12 mouse cellular contexts compared by ENCODE assay signal in the genomic region with DNA sequence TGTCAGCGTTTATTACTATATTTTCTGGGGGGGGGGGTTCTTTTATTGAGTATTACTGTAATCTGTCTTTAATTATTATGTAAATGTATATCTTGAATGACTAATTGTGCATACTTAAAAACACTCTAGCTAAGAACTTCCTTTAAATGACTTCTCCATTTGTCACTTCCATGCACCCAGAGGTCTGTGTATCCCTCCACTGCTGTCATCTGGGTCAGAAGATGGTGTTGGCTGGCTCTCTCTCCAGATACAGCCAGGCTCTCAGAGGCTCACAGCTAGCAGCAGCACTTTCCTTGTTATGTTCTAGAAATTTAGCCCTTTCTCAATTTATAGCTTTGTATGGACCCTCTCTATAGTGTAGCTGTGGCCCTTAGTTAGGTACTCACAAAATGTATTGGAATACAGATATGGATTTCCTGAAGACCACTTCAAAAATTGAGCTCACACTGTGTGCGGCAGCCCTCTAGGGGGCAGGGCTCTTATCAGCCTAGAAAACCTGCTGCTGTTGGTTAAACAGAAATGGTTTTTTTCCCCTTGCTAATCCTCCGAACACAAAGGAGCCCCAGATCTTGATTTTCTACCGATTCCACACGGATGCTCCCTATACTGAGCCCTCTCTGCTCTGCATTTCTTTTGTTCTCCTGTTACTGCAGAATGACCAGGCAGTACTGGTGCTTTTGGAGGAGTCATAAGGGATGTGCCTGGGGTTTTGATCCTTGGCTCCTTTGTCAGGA. TPM values are rescaled to one million over a fixed set of nuclear protein-coding genes. Genes with fewer than 3 reads are reported as not detected.
DNase-seq lines count a peak whose midpoint lies in the region; ATAC-seq and TF ChIP-seq lines count a peak whose summit lies in the region.
"Had no signal": no experiment of that assay in that cellular context is flagged by ENCODE, and none has a peak within 500 bp of the region (broad histone marks: within the 10 kb centered on the region; RNA-seq: fewer than 3 reads in every experiment).

No protein-coding gene starts in this region.

- no peak for TF ChIP-seq EP300 in lung, postnatal 0 days (IDR thresholded peaks at IDR 0.05)

- no peaks in the 10 kb centered on the region for H3K9me3 ChIP-seq in forebrain, embryonic 14.5 days (replicated peaks; ENCODE audit: control insufficient read depth, low read length)
- no peaks in the 10 kb centered on the region for H3K9me3 ChIP-seq in forebrain, embryonic 12.5 days
- no peaks in the 10 kb centered on the region for H3K9me3 ChIP-seq in lung, postnatal 0 days (ENCODE audit: low read length)

- no peak overlapping the region for H3K4me2 ChIP-seq in forebrain, embryonic 14.5 days (ENCODE audit: low read length)
- no peak overlapping the region for H3K4me2 ChIP-seq in forebrain, embryonic 12.5 days
- H3K4me2 ChIP-seq in lung, postnatal 0 days (replicated peaks; ENCODE audit: low read depth, low read length), result no peak overlapping the region

- H3K4me3 ChIP-seq in forebrain, embryonic 14.5 days (ENCODE audit: low read depth, low read length), result no peak overlapping the region
- no peak overlapping the region for H3K4me3 ChIP-seq in forebrain, embryonic 12.5 days (replicated peaks)
- H3K4me3 ChIP-seq in lung, postnatal 0 days (ENCODE audit: low read depth, low read length), result no peak overlapping the region

- 26% methylated on average over 5 of the region's 5 CpGs for WGBS in forebrain, embryonic 14.5 days
- WGBS in forebrain, embryonic 12.5 days, result 25% methylated on average over 5 of the region's 5 CpGs
- WGBS in lung, postnatal 0 days, result 35% methylated on average over 5 of the region's 5 CpGs

- no peaks in the 10 kb centered on the region; the same call in 1 of the 2 replicates for H3K27me3 ChIP-seq in forebrain, embryonic 14.5 days (replicated peaks; ENCODE audit: control insufficient read depth, insufficient read depth, low read length)
- peaks cover 23% of the 10 kb centered on the region for H3K27me3 ChIP-seq in forebrain, embryonic 12.5 days
- no peaks in the 10 kb centered on the region for H3K27me3 ChIP-seq in lung, postnatal 0 days (replicated peaks; ENCODE audit: insufficient read depth, low read length)

- no peak overlapping the region for H3K9ac ChIP-seq in forebrain, embryonic 14.5 days (ENCODE audit: low read length)
- H3K9ac ChIP-seq in forebrain, embryonic 12.5 days, result no peak overlapping the region
- H3K9ac ChIP-seq in lung, postnatal 0 days (replicated peaks; ENCODE audit: low read depth), result no peak overlapping the region

- peaks cover 6% of the 10 kb centered on the region; the same call in 1 of the 2 replicates for H3K4me1 ChIP-seq in forebrain, embryonic 14.5 days (ENCODE audit: control insufficient read depth, insufficient read depth, low read length)
- H3K4me1 ChIP-seq in forebrain, embryonic 12.5 days, result peaks cover 14% of the 10 kb centered on the region
- H3K4me1 ChIP-seq in lung, postnatal 0 days (ENCODE audit: insufficient read depth, low read depth, low read length), result no peaks in the 10 kb centered on the region

- no peak for ATAC-seq in forebrain, embryonic 14.5 days
- ATAC-seq in forebrain, embryonic 12.5 days (ENCODE audit: low FRiP score), result no peak
- no peak for ATAC-seq in lung, postnatal 0 days
- ATAC-seq in megakaryocyte-erythroid progenitor cell, adult 5-6 weeks (replicated peaks; ENCODE audit: low FRiP score, low TSS enrichment, poor library complexity, severe bottlenecking), result peak; percentile 79

- H3K27ac ChIP-seq in forebrain, embryonic 14.5 days (ENCODE audit: low read depth, low read length), result no peak overlapping the region
- no peak overlapping the region for H3K27ac ChIP-seq in forebrain, embryonic 12.5 days
- H3K27ac ChIP-seq in lung, postnatal 0 days (ENCODE audit: low read length), result no peak overlapping the region

- DNase-seq in forebrain, embryonic 14.5 days (ENCODE audit: low spot score), result peak; percentile 33
- no peak for DNase-seq in lung, postnatal 0 days (ENCODE audit: low spot score)
- DNase-seq in lung, postnatal 25 days (ENCODE audit: low spot score), result no peak
- DNase-seq in thymus, postnatal 36 days, result peak; percentile 6 to 9
- no peak for DNase-seq in frontal cortex, postnatal 14 days (ENCODE audit: low spot score in 2 of 2)
- DNase-seq in adipocyte (ENCODE audit: low spot score), result no peak
- DNase-seq: heart, adult 18-20 months; layer of hippocampus, adult 9-11 months had no signal

- H3K36me3 ChIP-seq in forebrain, embryonic 14.5 days (ENCODE audit: control insufficient read depth, insufficient read depth, low read length), result no peaks in the 10 kb centered on the region
- no peaks in the 10 kb centered on the region for H3K36me3 ChIP-seq in forebrain, embryonic 12.5 days (replicated peaks)
- no peaks in the 10 kb centered on the region for H3K36me3 ChIP-seq in lung, postnatal 0 days (ENCODE audit: insufficient read depth, low read length)

- peak; percentile 12; the same call in 1 of the 2 replicates for TF ChIP-seq CTCF in lung, postnatal 0 days (IDR thresholded peaks at IDR 0.05)

RNA-seq across cellular contexts. Expression of gene Spag6, which starts 40.7 kb away (rescaled TPM):
- polyA plus RNA-seq in forebrain, embryonic 14.5 days (2014; fragmentation: Nextera tagmentation; extraction: Ambion mirVana), result 0.09 and 0.18 TPM in 2 replicates
- 0.18 and 0.50 TPM in 2 replicates for polyA plus RNA-seq in forebrain, embryonic 12.5 days (2016; fragmentation: Nextera tagmentation; extraction: Ambion mirVana)
- 0.07 and 0.42 TPM in 2 replicates for polyA plus RNA-seq in lung, postnatal 0 days (2015; fragmentation: Nextera tagmentation; extraction: Ambion mirVana)
- total RNA-seq in megakaryocyte-erythroid progenitor cell, adult 5-6 weeks (2014; fragmentation: Nextera tagmentation), result not detected in 2 replicates
- not detected in 2 replicates for total RNA-seq in megakaryocyte-erythroid progenitor cell, adult 5-6 weeks (2017)
- total RNA-seq: liver, adult 2 months; monocyte, adult 5-6 weeks had no signal
- polyA plus RNA-seq: liver, adult 2 months had no signal

RNA-seq across cellular contexts. Expression of gene Bmi1, which starts 57.7 kb away (rescaled TPM):
- polyA plus RNA-seq in forebrain, embryonic 14.5 days (2014; fragmentation: Nextera tagmentation; extraction: Ambion mirVana), result 45.8 and 48.9 TPM in 2 replicates
- 42.0 and 43.9 TPM in 2 replicates for polyA plus RNA-seq in forebrain, embryonic 12.5 days (2016; fragmentation: Nextera tagmentation; extraction: Ambion mirVana)
- 13.2 and 15.2 TPM in 2 replicates for polyA plus RNA-seq in lung, postnatal 0 days (2015; fragmentation: Nextera tagmentation; extraction: Ambion mirVana)
- total RNA-seq in megakaryocyte-erythroid progenitor cell, adult 5-6 weeks (2014; fragmentation: Nextera tagmentation), result 30.3 and 44.8 TPM in 2 replicates
- total RNA-seq in megakaryocyte-erythroid progenitor cell, adult 5-6 weeks (2017), result 69.4 and 89.5 TPM in 2 replicates

Comparison
In these comparisons a context has a peak if more than half of its experiments do, and no peak if none do; other contexts are left out.
1. DNase-seq: peak in forebrain, embryonic 14.5 days (single experiment) and thymus, postnatal 36 days (2 of 2); none in lung, postnatal 0 days (single experiment), lung, postnatal 25 days (single experiment), frontal cortex, postnatal 14 days (0 of 2) and adipocyte (single experiment).